Mouse (Mus musculus): ENCODE measurements around the gene Lhx4.

Gene Lhx4

GRCm38 (mm10) chr1:155703191-155703680, 48.2 kb downstream of the Lhx4 start:
- no peak for DNase-seq (ENCODE audit: low spot score in 2 of 2)

- DNase-seq (ENCODE audit: low spot score in 2 of 2), result no peak
These were observed 50.6 kb downstream of the Lhx4 start for GRCm38 (mm10) chr1:155700886-155701285.

- no peak for DNase-seq (ENCODE audit: low spot score in 2 of 2)
These were observed 52.9 kb downstream of the Lhx4 start for GRCm38 (mm10) chr1:155698373-155699159.

GRCm38 (mm10) chr1:155693443-155693842, 58.0 kb downstream of the Lhx4 start:
- DNase-seq (ENCODE audit: low spot score in 2 of 2), result no peak

GRCm38 (mm10) chr1:155693026-155693425, 58.5 kb downstream of the Lhx4 start:
- no peak for DNase-seq (ENCODE audit: low spot score in 2 of 2)

GRCm38 (mm10) chr1:155692230-155692629, 59.3 kb downstream of the Lhx4 start:
- DNase-seq (ENCODE audit: low spot score in 2 of 2), result no peak

- no peak for DNase-seq (ENCODE audit: low spot score in 2 of 2)
These were observed 61.9 kb downstream of the Lhx4 start for GRCm38 (mm10) chr1:155689558-155689957.

GRCm38 (mm10) chr1:155689141-155689540, 62.3 kb downstream of the Lhx4 start:
- no peak for DNase-seq (ENCODE audit: low spot score in 2 of 2)

- DNase-seq (ENCODE audit: low spot score in 2 of 2), result no peak
These were observed 64.7 kb downstream of the Lhx4 start for GRCm38 (mm10) chr1:155686816-155687215.

GRCm38 (mm10) chr1:155681116-155681799, 70.2 kb downstream of the Lhx4 start:
- DNase-seq (ENCODE audit: low spot score in 2 of 2), result no peak

GRCm38 (mm10) chr1:155675570-155675969, 75.9 kb downstream of the Lhx4 start:
- DNase-seq (ENCODE audit: low spot score in 2 of 2), result no peak

GRCm38 (mm10) chr1:155663994-155664393, 87.5 kb downstream of the Lhx4 start:
- no peak for DNase-seq (ENCODE audit: low spot score in 2 of 2)

GRCm38 (mm10) chr1:155656321-155656720, 95.2 kb downstream of the Lhx4 start:
- no peak for DNase-seq (ENCODE audit: low spot score in 2 of 2)

GRCm38 (mm10) chr1:155654961-155655360, 96.5 kb downstream of the Lhx4 start:
- no peak for DNase-seq (ENCODE audit: low spot score in 2 of 2)

- no peak for DNase-seq (ENCODE audit: low spot score in 2 of 2)
These were observed 101.2 kb downstream of the Lhx4 start for GRCm38 (mm10) chr1:155650121-155650846.

Data from thymus, postnatal 10 days (tissue).